Mouse (Mus musculus): ENCODE results near the gene Ang2. TPM values are rescaled to one million over a fixed set of nuclear protein-coding genes. Genes with fewer than 3 reads are reported as not detected.

The Ang2 gene
- polyA plus RNA-seq, 1 experiment from 2014 or later: not detected

Other genes starting within 250 kb of the Ang2 start
- 1.1 and 1.3 TPM in 2 replicates for gene Pnp2, start 243.2 kb downstream of the Ang2 start, polyA plus RNA-seq (2015; fragmentation: Nextera tagmentation; extraction: Ambion mirVana)
- not detected in 2 replicates for gene Rnase10, start 191.4 kb downstream of the Ang2 start, polyA plus RNA-seq (2015; fragmentation: Nextera tagmentation; extraction: Ambion mirVana)
- gene Rnase9, start 157.3 kb downstream of the Ang2 start, polyA plus RNA-seq (2015; fragmentation: Nextera tagmentation; extraction: Ambion mirVana): not detected in 2 replicates
- not detected in 2 replicates for gene Rnase11, start 149.0 kb downstream of the Ang2 start, polyA plus RNA-seq (2015; fragmentation: Nextera tagmentation; extraction: Ambion mirVana)
- gene Rnase12, start 141.5 kb downstream of the Ang2 start, polyA plus RNA-seq (2015; fragmentation: Nextera tagmentation; extraction: Ambion mirVana): not detected in 2 replicates
- gene Olfr750, start 124.7 kb downstream of the Ang2 start, polyA plus RNA-seq (2015; fragmentation: Nextera tagmentation; extraction: Ambion mirVana): 0.07 TPM in 1 of 2 replicates, not detected in the other
- 13.6 and 15.2 TPM in 2 replicates for gene Rnase4, start 108.1 kb downstream of the Ang2 start, polyA plus RNA-seq (2015; fragmentation: Nextera tagmentation; extraction: Ambion mirVana)
- 3.1 and 3.2 TPM in 2 replicates for gene Ang, start 108.0 kb downstream of the Ang2 start, polyA plus RNA-seq (2015; fragmentation: Nextera tagmentation; extraction: Ambion mirVana)
- gene Eddm3b, start 84.7 kb downstream of the Ang2 start, polyA plus RNA-seq (2015; fragmentation: Nextera tagmentation; extraction: Ambion mirVana): not detected in 2 replicates
- 0.77 and 0.91 TPM in 2 replicates for gene Rnase6, start 75.2 kb downstream of the Ang2 start, polyA plus RNA-seq (2015; fragmentation: Nextera tagmentation; extraction: Ambion mirVana)
- 0.57 TPM in 1 of 2 replicates, not detected in the other for gene Rnase1, start 52.4 kb downstream of the Ang2 start, polyA plus RNA-seq (2015; fragmentation: Nextera tagmentation; extraction: Ambion mirVana)
- not detected in 2 replicates for gene Rnase2b, start 36.9 kb downstream of the Ang2 start, polyA plus RNA-seq (2015; fragmentation: Nextera tagmentation; extraction: Ambion mirVana)
- not detected in 2 replicates for gene Ear14, start 4.2 kb upstream of the Ang2 start, polyA plus RNA-seq (2015; fragmentation: Nextera tagmentation; extraction: Ambion mirVana)
- gene Rnase2a, start 57.0 kb upstream of the Ang2 start, polyA plus RNA-seq (2015; fragmentation: Nextera tagmentation; extraction: Ambion mirVana): not detected in 2 replicates
- gene Gm7247, start 162.6 kb upstream of the Ang2 start, polyA plus RNA-seq (2015; fragmentation: Nextera tagmentation; extraction: Ambion mirVana): not detected in 2 replicates
- not detected in 2 replicates for gene Vmn2r88, start 211.7 kb upstream of the Ang2 start, polyA plus RNA-seq (2015; fragmentation: Nextera tagmentation; extraction: Ambion mirVana)

Data from midbrain, embryonic 16.5 days (tissue).